Mouse (Mus musculus) CD4-positive naive resting alpha-beta T cell, adult 76 days (primary cell): ENCODE results near the gene Plvap. TPM values are rescaled to one million over a fixed set of nuclear protein-coding genes. Genes with fewer than 3 reads are reported as not detected.

Source experiments
- total RNA-seq: library from RNA; stranded (reverse); gene quantifications from one replicate; pipeline ENCODE4 v1.2.4, GENCODE M21; 2023

Gene Plvap
- total RNA-seq = 0.56 TPM

GRCm38 (mm10) chr8:71511644-71512043 is at the start of gene Plvap:
TSS of gene Plvap (minus strand) at chr8:71511752.

DNA sequence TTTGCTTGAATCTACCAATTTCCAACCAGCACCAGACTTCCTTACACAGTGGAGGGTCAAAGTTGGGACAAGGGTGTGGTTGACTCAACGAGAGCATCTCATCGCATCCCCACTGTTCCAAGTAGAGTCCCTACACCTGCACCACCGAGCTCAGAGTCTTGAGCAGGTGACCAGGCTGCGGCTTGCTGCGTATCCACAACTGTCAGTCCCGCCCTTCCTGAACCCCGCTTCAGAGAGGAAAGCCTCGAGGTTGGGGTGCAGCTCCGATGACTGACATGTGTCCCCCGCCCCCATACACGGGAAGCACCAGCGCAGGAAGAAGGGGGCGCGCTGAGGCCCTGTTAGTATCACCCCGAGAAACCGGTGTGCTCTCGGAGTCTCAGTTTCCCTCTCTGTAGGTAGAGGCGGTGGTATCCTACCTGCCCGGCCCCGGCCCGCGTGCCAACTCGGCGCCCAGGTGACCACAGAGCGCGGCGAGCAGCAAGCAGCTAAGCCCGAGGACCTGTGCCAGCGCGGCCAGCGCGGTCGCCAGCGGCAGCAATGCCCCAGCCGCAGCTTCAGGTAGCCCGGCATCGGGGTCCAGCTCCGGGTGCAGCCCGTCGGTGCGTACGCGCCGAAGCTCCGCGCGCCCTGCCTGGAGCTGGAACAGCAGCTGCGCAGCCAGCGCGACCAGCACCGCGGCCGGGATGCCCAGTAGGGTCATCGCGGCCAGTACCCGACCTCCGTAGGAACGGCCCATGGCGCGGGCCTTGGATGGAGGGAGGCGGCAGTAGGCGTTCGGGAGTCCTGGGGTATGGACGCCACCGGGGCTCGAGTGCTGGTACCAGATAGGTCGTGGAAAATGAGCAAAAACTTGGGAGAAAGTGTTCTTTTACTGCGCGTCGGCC is 46.8 kb upstream of the Plvap start, which contains the start of gene Tmem221:
TSS of gene Tmem221 (minus strand) at position 801 of the 887 bp plus-strand sequence.

GRCm38 (mm10) chr8:71542632-71543343 is 31.2 kb upstream of the Plvap start, which contains the start of gene Mvb12a:
TSS of gene Mvb12a (plus strand) at chr8:71542922.

GRCm38 (mm10) chr8:71537028-71537867 is 25.7 kb upstream of the Plvap start, which contains the start of gene Bst2:
TSS of gene Bst2 (minus strand) at chr8:71537456.

GRCm38 (mm10) chr8:71525226-71526050 is 13.9 kb upstream of the Plvap start, which contains the start of gene Ccdc194:
TSS of gene Ccdc194 (minus strand) at chr8:71525711.

DNA sequence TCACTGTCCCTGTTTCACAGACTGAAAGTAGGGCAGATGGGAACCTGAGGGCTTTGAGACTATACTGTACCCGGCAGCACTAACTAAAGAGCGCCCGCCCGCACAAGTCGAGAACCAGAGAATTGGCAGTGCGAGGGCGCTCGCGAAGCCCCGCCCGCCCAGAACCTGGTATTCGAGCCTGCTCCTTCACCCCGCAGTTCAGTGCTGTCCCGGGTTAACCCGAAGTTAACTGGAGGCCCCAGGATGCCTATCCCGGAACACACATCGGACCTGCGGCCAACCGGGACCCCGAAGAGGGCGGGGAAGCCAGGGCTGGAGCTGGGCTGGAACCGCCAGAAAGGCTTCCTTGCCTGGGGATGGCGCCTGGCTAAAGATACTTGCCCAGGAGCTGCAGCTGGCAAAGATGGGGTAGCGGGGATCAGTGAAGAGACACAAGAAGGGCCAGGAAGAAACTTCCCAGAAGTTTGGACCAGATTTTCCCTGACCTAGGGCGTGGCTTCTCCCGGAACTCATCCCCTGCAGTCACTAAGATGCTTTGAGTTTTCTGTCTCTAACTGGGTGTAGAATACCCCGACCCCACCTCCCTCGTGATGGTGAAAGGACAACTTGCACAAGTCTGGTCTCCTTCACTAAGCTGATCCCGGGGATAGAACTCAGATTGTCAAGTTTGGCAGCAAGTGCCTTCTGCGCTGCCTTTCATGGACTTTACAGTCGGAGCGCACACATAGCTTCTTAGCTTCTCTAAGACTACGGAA is 23.7 kb downstream of the Plvap start, which contains the start of gene Gtpbp3:
TSS of gene Gtpbp3 (plus strand) at position 413 of the 755 bp plus-strand sequence.

GRCm38 (mm10) chr8:71485142-71486135 is 26.1 kb downstream of the Plvap start, which contains the start of gene Ano8:
TSS of gene Ano8 (minus strand) at chr8:71485963.

GRCm38 (mm10) chr8:71468916-71469315 is 42.6 kb downstream of the Plvap start, which contains the start of gene Dda1:
TSS of gene Dda1 (plus strand) at chr8:71469199.

DNA sequence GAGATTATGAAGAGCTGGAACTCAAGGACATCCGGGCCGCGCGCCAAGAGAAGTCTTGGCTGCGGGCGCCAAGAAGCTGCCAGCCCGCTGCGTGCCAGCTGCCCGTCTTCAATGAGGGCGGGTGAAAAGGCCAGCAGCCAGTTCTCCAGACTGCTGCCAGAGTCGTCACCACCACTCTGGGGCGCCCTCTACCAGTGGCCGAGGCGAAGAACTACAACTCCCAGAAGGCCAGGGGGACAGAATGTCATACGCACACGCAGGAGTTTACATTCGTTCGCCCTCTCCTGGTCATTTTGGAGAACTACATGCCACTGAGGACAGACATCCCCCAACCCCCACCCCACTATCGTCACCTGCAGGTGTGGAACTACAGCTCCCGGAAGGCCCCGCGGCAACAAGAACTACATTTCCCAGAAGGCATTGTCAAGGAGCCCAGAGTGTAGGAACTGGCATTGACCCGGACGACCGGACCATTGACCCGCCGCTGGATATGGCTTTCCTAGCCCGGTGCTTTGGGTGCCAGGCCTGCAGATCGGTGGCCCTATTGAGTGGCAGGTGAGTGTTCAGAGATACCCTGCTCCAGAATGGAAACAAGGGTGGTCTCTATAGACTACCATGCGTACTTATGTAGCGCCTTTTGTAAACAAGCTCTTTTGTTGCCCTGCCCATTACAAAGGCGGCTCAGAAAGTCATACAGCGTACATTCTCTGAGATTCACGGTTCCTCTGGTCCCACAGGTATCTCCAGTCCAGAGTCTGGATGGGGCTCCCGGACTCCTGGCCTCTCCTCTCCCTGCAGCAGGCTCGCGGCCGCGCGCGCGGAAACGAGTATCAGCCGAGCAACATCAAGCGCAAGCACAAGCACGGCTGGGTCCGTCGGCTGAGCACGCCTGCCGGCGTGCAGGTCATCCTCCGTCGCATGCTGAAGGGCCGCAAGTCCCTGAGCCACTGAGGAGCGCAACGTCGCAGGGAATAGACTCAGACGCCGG is 46.7 kb downstream of the Plvap start, which contains the start of gene Mrpl34:
TSS of gene Mrpl34 (plus strand) at position 447 of the 988 bp plus-strand sequence.

GRCm38 (mm10) chr8:71463188-71464033 is 48.1 kb downstream of the Plvap start, which contains the start of gene Abhd8:
TSS of gene Abhd8 (minus strand) at chr8:71463655.

Other genes starting within 250 kb of the Plvap start
- gene Myo9b, start 239.0 kb downstream of the Plvap start, total RNA-seq = 147 TPM
- 39.8 TPM for gene Haus8, start 238.8 kb downstream of the Plvap start, total RNA-seq
- gene Use1, start 144.9 kb downstream of the Plvap start, total RNA-seq = 304 TPM
- 23.7 TPM for gene Ocel1, start 140.5 kb downstream of the Plvap start, total RNA-seq
- gene Nr2f6, start 129.8 kb downstream of the Plvap start, total RNA-seq = 5.0 TPM
- not detected for gene Ushbp1, start 116.0 kb downstream of the Plvap start, total RNA-seq
- gene Babam1, start 114.9 kb downstream of the Plvap start, total RNA-seq = 93.6 TPM
- 1.3 TPM for gene Ankle1, start 105.7 kb downstream of the Plvap start, total RNA-seq
- 80.8 TPM for gene Abhd8, start 48.1 kb downstream of the Plvap start, total RNA-seq
- 20.2 TPM for gene Mrpl34, start 46.8 kb downstream of the Plvap start, total RNA-seq
- 104 TPM for gene Dda1, start 42.6 kb downstream of the Plvap start, total RNA-seq
- 20.5 TPM for gene Ano8, start 25.8 kb downstream of the Plvap start, total RNA-seq
- 10.3 TPM for gene Gtpbp3, start 23.6 kb downstream of the Plvap start, total RNA-seq
- not detected for gene Ccdc194, start 14.0 kb upstream of the Plvap start, total RNA-seq
- 56.4 TPM for gene Bst2, start 25.7 kb upstream of the Plvap start, total RNA-seq
- gene Mvb12a, start 31.2 kb upstream of the Plvap start, total RNA-seq = 27.1 TPM
- 1.2 TPM for gene Tmem221, start 47.1 kb upstream of the Plvap start, total RNA-seq
- not detected for gene Nxnl1, start 54.8 kb upstream of the Plvap start, total RNA-seq
- gene Slc27a1, start 57.1 kb upstream of the Plvap start, total RNA-seq = 5.5 TPM
- gene Pgls, start 80.4 kb upstream of the Plvap start, total RNA-seq = 49.5 TPM
- 13.7 TPM for gene Fam129c, start 85.9 kb upstream of the Plvap start, total RNA-seq
- 42.5 TPM for gene Colgalt1, start 99.2 kb upstream of the Plvap start, total RNA-seq
- 0.53 TPM for gene Unc13a, start 160.0 kb upstream of the Plvap start, total RNA-seq
- 72.0 TPM for gene Jak3, start 164.5 kb upstream of the Plvap start, total RNA-seq
- gene Insl3, start 177.5 kb upstream of the Plvap start, total RNA-seq = 50.8 TPM
- gene B3gnt3, start 190.0 kb upstream of the Plvap start, total RNA-seq = 0.53 TPM
- 99.7 TPM for gene Fcho1, start 214.0 kb upstream of the Plvap start, total RNA-seq